Mouse (Mus musculus) cerebellum, adult 2 months (tissue): ENCODE data around the gene Hist1h2bh.

Source experiments
- CTCF ChIP-seq: fragments of 200-500 bp; IDR thresholded peaks from 2 replicates; pipeline ENCODE4 v1.5.1; 2011; ENCODE audit warnings: low read depth, mild to moderate bottlenecking, control low read depth, low read length, moderate library complexity, borderline replicate concordance; ENCODE audit not compliant: insufficient read depth
- POLR2A ChIP-seq: fragments of 200-500 bp; IDR thresholded peaks from 2 replicates; pipeline ENCODE4 v1.6.1; 2011; ENCODE audit warnings: low read length, control low read depth, borderline replicate concordance; ENCODE audit not compliant: insufficient read depth

- no peak for TF ChIP-seq POLR2A
- no peak for TF ChIP-seq CTCF
These were observed 44.5 kb downstream of the Hist1h2bh start for GRCm38 (mm10) chr13:23498653-23499052.
